Mouse (Mus musculus) liver, embryonic 12.5 days (tissue): ENCODE data around the gene Thap11. TPM values are rescaled to one million over a fixed set of nuclear protein-coding genes. Genes with fewer than 3 reads are reported as not detected.

ENCODE experiments used
- ATAC-seq: fragments of 200-750 bp; cut with Nextera tagmentation; 2 replicates; pipeline ENCODE4 v1.8.0; 2017; ENCODE audit warnings: moderate number of reproducible peaks, mild to moderate bottlenecking, moderate library complexity
- H3K27ac ChIP-seq: fragments of 300-500 bp; sonication (generic); 2 replicates; pipeline ENCODE4 v1.5.1; 2016; ENCODE audit warnings: mild to moderate bottlenecking
- H3K27me3 ChIP-seq: fragments of 300-500 bp; sonication (generic); replicated peaks from 2 replicates; pipeline ENCODE4 v1.6.1; 2016; ENCODE audit warnings: mild to moderate bottlenecking, moderate library complexity
- H3K36me3 ChIP-seq: fragments of 300-500 bp; sonication (generic); 2 replicates; pipeline ENCODE4 v1.6.1; 2016; ENCODE audit warnings: mild to moderate bottlenecking, moderate library complexity
- H3K4me1 ChIP-seq: fragments of 300-500 bp; sonication (generic); 2 replicates; pipeline ENCODE4 v1.6.1; 2016
- H3K4me2 ChIP-seq: fragments of 300-500 bp; sonication (generic); 2 replicates; pipeline ENCODE4 v1.6.1; 2016; ENCODE audit warnings: mild to moderate bottlenecking, moderate library complexity
- H3K4me3 ChIP-seq: fragments of 300-500 bp; sonication (generic); 2 replicates; pipeline ENCODE4 v1.5.1; 2016; ENCODE audit warnings: mild to moderate bottlenecking, moderate library complexity
- H3K9ac ChIP-seq: fragments of 300-500 bp; sonication (generic); 2 replicates; pipeline ENCODE4 v1.6.1; 2016; ENCODE audit warnings: mild to moderate bottlenecking, moderate library complexity
- H3K9me3 ChIP-seq: fragments of 300-500 bp; sonication (generic); replicated peaks from 2 replicates; pipeline ENCODE4 v1.6.1; 2016; ENCODE audit warnings: mild to moderate bottlenecking, moderate library complexity
- WGBS: fragments of 180-500 bp; shearing (Covaris S2); methylation state at CpG from one replicate; pipeline ENCODE4 v1.1.7; 2016; ENCODE audit not compliant: insufficient replicate concordance; 5-methylcytosine and 5-hydroxymethylcytosine counted together
- polyA plus RNA-seq: library from polyadenylated mRNA; unstranded; fragments of >200 nt; fragmentation: Nextera tagmentation; extraction: Ambion mirVana; gene quantifications from 2 replicates; pipeline ENCODE4 v1.2.1, GENCODE M21; 2016

The Thap11 gene
- 53.0 and 53.2 TPM in 2 replicates for polyA plus RNA-seq

DNA sequence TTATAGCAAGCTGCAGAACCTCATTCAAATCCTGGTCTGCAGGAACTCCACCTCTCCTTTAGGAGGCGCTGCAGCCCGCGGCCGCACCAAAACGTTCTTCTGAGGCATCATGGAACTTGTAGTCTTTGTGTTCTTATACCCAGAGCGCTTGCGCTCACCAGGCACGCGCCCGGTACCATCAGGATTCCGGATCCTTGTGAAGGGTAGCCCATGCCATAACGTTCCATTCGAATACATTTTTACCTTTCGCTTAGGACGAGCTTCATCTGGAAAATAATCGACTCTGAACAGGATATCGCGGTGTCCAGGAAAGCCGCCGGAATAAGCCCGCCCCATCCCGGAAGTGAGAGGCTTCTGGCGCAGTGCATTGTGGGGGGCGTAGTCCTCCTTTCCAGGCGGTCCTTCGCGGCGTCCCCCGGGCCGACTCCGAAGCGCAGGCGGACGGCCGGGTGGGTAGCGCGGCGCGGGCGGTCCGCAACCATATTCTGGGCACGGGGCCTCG is at the start of gene Thap11:
TSS of gene Thap11 (plus strand) at position 418 of the 502 bp plus-strand sequence.
- Histone ChIP-seq H3K27ac (peak within 1 kb of the TSS; percentile 91), H3K4me3 (peak within 1 kb of the TSS; percentile 87), H3K9ac (peak within 1 kb of the TSS; percentile 83), H3K9me3 (no peaks in the 10 kb centered on the region), H3K36me3 (peaks cover 13% of the 10 kb centered on the region), H3K4me2 (peak within 1 kb of the TSS; percentile 98), H3K27me3 (no peaks in the 10 kb centered on the region), H3K4me1 (peaks cover 66% of the 10 kb centered on the region)
- WGBS, result under 1% methylated on average over 43 of the region's 43 CpGs
- ATAC-seq, result peak; percentile 84

DNA sequence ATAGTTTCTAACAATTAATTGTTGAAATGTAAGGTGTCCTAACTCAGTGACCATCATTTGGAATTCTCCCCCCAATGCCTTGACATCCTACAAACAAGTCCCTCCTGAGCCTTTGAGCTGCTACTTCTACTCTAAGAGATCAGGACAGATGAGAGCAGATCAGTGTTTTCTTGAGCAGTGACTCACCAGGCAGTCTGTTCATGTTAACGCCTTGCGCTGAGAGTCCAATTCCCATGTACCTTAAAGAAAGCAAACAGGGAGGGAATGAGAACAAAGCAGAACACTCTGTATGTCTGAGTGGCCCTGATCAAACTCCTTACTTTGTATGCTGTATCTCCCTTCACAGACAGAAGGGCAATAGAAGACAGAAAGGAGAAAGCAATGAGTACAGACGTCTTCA is 49.6 kb upstream of the Thap11 start:
- Histone ChIP-seq H3K4me1 (peaks cover 95% of the 10 kb centered on the region), H3K9ac (peak overlapping the region; percentile 18; the same call in 1 of the 2 replicates), H3K9me3 (no peaks in the 10 kb centered on the region), H3K27ac (peak overlapping the region; percentile 76), H3K27me3 (no peaks in the 10 kb centered on the region), H3K4me3 (no peak overlapping the region), H3K36me3 (peaks cover 84% of the 10 kb centered on the region), H3K4me2 (0 out of 2 replicates have a peak overlapping the region, but pooled peaks have one; percentile 3)
- ATAC-seq, result no peak
- WGBS, result 75% methylated on average over 3 of the region's 3 CpGs

DNA sequence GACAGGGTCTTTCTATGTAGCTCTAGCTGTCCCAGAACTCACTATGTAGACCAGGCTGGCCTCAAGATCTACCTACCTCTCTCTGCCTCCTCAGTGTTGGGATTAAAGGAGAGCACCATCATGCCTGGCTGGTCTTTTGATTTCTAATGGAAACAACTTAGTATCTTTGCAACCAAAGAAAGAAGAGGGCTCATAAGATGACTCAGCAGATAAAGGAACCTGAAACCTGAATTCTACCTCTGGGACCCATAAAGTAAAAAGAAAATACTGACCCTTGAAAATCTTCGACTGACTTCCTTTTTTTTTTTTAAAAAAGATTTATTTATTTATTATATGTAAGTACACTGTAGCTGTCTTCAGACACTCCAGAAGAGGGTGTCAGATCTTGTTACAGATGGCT is 49.0 kb upstream of the Thap11 start:
- Histone ChIP-seq H3K9ac (0 out of 2 replicates have a peak overlapping the region, but pooled peaks have one; percentile 18), H3K27me3 (no peaks in the 10 kb centered on the region), H3K4me3 (no peak overlapping the region), H3K4me1 (peaks cover 95% of the 10 kb centered on the region), H3K4me2 (0 out of 2 replicates have a peak overlapping the region, but pooled peaks have one; percentile 3), H3K36me3 (peaks cover 84% of the 10 kb centered on the region), H3K9me3 (no peaks in the 10 kb centered on the region), H3K27ac (peak overlapping the region; percentile 76)
- ATAC-seq, result no peak
- 47% methylated on average over 1 of the region's 1 CpGs for WGBS

DNA sequence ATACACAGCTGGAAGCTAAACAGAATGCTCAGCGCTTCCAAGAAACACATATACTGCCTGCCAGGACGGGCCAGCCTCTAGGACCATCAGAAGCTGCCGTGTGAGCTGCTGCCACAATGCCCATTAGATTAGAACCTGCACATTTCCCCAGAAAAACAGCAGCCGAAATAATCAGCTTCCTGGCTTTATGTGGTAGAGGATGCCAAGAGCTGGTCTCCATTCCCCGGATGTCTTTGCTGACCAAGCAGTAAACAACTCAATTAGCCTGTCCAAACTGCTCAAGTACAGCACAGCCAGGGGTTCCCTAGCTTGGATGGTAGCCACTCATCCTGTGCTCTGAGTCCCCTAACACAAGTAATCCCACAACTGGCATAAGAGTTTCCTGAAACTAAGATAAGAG is 47.2 kb upstream of the Thap11 start:
- H3K27me3 ChIP-seq, result no peaks in the 10 kb centered on the region
- H3K4me2 ChIP-seq, result peak overlapping the region; percentile 17; the same call in 1 of the 2 replicates
- H3K27ac ChIP-seq, result peak overlapping the region; percentile 76
- ATAC-seq, result no peak
- H3K4me3 ChIP-seq, result no peak overlapping the region
- no peak overlapping the region for H3K9ac ChIP-seq
- 83% methylated on average over 5 of the region's 5 CpGs for WGBS
- peaks cover 95% of the 10 kb centered on the region for H3K36me3 ChIP-seq
- H3K4me1 ChIP-seq, result peaks cover 97% of the 10 kb centered on the region
- H3K9me3 ChIP-seq, result no peaks in the 10 kb centered on the region

DNA sequence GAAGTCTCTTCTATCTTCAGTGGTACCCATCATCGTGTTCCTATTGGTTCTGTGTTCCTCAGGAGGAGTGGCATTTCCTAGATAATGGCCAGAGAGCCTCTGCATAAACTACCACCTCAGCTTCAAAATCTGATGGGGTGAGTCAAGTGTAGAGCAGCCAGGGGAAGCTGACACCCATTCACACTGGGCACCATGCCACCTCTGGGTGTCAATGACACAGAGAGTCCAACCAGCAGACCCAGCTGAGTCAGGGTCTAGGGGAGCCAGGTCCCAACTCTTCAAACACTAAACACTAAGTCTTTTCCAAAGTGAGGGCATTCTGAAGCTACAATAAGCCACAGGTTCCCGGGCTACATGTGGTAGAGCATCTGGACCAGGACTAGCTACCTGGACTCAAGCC is 46.5 kb upstream of the Thap11 start:
- WGBS, result 78% methylated on average over 2 of the region's 2 CpGs
- H3K4me3 ChIP-seq, result no peak overlapping the region
- H3K27ac ChIP-seq, result peak overlapping the region; percentile 76
- H3K9me3 ChIP-seq, result no peaks in the 10 kb centered on the region
- peaks cover 97% of the 10 kb centered on the region for H3K4me1 ChIP-seq
- no peak for ATAC-seq
- H3K4me2 ChIP-seq, result peak overlapping the region; percentile 15
- H3K9ac ChIP-seq, result no peak overlapping the region
- no peaks in the 10 kb centered on the region for H3K27me3 ChIP-seq
- H3K36me3 ChIP-seq, result peaks cover 95% of the 10 kb centered on the region

DNA sequence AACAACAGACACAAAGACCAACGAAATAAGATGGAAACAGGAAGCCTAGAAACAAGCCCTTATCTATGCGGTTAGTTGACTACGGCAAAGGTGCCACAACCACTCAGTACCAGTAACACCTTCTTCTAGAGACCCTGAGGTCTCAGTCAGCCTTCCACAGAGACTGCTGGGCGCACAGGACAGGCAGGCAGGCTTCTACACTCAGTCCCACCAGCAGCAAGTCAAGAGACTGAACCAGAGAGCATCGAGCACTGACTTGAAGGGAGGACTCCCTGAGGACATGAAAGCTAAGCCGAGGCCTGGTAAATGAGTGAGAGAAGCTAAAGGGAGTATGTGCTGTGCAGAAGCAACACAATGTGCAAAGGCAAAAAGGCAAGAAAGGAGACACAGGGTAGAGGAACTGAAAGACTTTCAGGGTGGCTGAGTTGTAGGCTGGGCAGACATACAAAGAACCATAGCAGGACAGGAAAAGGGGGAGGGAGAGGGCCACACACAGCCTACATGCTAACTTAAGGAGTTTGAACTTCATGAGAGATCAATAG is 44.6 kb upstream of the Thap11 start:
- Histone ChIP-seq H3K36me3 (peaks cover 96% of the 10 kb centered on the region), H3K4me3 (peak overlapping the region; percentile 21)
- peak; percentile 11; the same call in 1 of the 2 replicates for ATAC-seq

DNA sequence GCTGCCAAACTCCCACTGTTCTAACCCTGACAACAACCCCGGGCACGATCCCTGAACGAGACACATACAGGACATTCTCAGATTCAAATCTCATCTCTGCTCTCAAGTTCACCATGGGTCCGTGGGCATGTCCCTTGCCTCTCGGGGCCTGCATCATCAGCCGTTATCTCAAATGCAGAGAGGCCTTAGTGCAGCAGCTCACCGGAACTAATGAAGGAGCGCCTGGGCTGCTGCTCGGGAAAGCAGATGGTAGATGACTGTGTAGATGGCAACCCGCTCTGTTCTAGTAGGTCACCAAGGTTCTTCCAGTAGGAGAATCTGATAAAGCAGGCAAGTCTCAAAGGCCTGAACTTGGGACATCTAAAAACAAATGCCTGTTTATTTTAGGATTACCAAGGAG is 43.9 kb upstream of the Thap11 start:
- peak overlapping the region; percentile 47 for H3K9ac ChIP-seq
- ATAC-seq, result peak; percentile 70

More for the DNA sequence above, 44.6 kb upstream of the Thap11 start:
- no peaks in the 10 kb centered on the region for H3K9me3 ChIP-seq
- WGBS, result 47% methylated on average over 6 of the region's 6 CpGs
- H3K4me1 ChIP-seq, result peaks cover 98% of the 10 kb centered on the region
- peak overlapping the region; percentile 49 for H3K4me2 ChIP-seq
- H3K27ac ChIP-seq, result peak overlapping the region; percentile 80
- peak overlapping the region; percentile 47 for H3K9ac ChIP-seq
- H3K27me3 ChIP-seq, result no peaks in the 10 kb centered on the region

DNA sequence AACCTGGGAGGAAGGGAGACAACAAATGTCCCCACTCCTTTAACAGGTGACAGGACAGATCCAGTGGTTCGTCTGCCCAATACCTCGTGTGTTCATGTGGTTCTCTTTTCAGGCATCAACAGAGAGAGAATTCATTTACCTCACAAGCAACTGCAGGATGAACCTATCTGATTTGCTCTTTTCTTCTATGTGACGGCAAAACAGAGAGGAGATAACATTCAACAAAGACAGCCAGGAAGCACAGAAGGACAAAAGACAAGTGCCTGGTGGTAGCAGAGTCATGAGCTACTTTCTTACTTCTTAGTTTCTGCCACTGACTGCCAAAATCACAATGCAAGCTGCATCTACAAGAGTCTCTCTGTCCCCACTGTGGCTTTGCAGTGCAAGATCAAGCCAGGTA is 43.4 kb upstream of the Thap11 start:
- H3K27ac ChIP-seq, result peak overlapping the region; percentile 80

More for the DNA sequence above, 43.9 kb upstream of the Thap11 start:
- peak overlapping the region; percentile 49 for H3K4me2 ChIP-seq
- WGBS, result 44% methylated on average over 10 of the region's 10 CpGs
- peak overlapping the region; percentile 80 for H3K27ac ChIP-seq
- no peaks in the 10 kb centered on the region for H3K27me3 ChIP-seq
- no peaks in the 10 kb centered on the region for H3K9me3 ChIP-seq
- peak overlapping the region; percentile 21 for H3K4me3 ChIP-seq
- H3K4me1 ChIP-seq, result peaks cover 98% of the 10 kb centered on the region
- H3K36me3 ChIP-seq, result peaks cover 96% of the 10 kb centered on the region

DNA sequence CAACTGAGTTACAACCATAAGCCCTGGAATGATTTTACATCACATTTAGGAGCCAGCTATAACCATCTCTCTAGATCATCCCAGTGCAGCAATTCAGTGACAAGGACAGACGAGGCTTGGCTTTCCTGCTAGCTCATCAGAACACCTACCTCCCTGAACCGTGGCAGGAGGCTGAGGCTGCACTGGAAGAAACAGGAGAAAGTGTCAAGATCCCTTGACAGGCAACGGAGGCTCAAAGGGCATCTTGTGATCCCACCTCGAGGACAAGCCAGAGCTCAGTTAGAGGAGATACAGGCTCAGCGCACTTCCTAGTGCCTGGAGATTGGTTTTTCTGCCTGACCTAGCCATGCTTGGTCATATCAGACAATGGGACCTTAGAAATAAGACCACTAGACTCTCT is 42.4 kb upstream of the Thap11 start:
- Histone ChIP-seq H3K4me2 (peak overlapping the region; percentile 49), H3K4me3 (peak overlapping the region; percentile 21; the same call in 1 of the 2 replicates), H3K4me1 (peaks cover 97% of the 10 kb centered on the region), H3K36me3 (peaks cover 93% of the 10 kb centered on the region), H3K27me3 (no peaks in the 10 kb centered on the region), H3K9ac (peak overlapping the region; percentile 47), H3K27ac (peak overlapping the region; percentile 80), H3K9me3 (no peaks in the 10 kb centered on the region)
- 82% methylated on average over 5 of the region's 5 CpGs for WGBS
- ATAC-seq, result no peak

More for the DNA sequence above, 43.4 kb upstream of the Thap11 start:
- H3K9ac ChIP-seq, result peak overlapping the region; percentile 47
- H3K9me3 ChIP-seq, result no peaks in the 10 kb centered on the region
- peaks cover 97% of the 10 kb centered on the region for H3K4me1 ChIP-seq
- peak overlapping the region; percentile 49 for H3K4me2 ChIP-seq
- H3K4me3 ChIP-seq, result peak overlapping the region; percentile 21
- ATAC-seq, result no peak
- 51% methylated on average over 3 of the region's 3 CpGs for WGBS
- H3K36me3 ChIP-seq, result peaks cover 95% of the 10 kb centered on the region
- H3K27me3 ChIP-seq, result no peaks in the 10 kb centered on the region

DNA sequence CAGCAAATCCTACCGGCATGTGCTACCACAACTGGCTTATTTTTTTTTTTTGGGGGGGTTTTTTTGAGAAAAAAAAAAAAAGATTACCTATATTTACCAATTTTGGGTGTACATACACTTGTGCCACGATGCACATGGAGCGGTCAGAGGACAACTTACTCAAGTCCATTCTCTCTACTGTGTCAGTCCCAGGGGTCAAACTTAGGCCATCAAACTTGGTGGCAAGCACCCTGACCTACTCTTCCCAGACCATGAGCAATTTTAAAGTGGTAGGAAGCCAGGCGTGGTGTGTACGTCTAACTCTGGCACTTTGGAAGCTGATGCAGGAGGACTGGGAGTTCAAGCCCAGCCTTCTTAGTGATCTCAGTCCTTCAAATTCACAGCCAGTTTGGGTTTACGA is 41.7 kb upstream of the Thap11 start:
- WGBS, result 91% methylated on average over 6 of the region's 6 CpGs
- Histone ChIP-seq H3K4me2 (peak overlapping the region; percentile 49), H3K4me1 (peaks cover 97% of the 10 kb centered on the region), H3K9ac (peak overlapping the region; percentile 47; the same call in 1 of the 2 replicates), H3K27ac (peak overlapping the region; percentile 80), H3K36me3 (peaks cover 93% of the 10 kb centered on the region), H3K9me3 (no peaks in the 10 kb centered on the region), H3K27me3 (no peaks in the 10 kb centered on the region), H3K4me3 (0 out of 2 replicates have a peak overlapping the region, but pooled peaks have one; percentile 2)
- ATAC-seq, result no peak

DNA sequence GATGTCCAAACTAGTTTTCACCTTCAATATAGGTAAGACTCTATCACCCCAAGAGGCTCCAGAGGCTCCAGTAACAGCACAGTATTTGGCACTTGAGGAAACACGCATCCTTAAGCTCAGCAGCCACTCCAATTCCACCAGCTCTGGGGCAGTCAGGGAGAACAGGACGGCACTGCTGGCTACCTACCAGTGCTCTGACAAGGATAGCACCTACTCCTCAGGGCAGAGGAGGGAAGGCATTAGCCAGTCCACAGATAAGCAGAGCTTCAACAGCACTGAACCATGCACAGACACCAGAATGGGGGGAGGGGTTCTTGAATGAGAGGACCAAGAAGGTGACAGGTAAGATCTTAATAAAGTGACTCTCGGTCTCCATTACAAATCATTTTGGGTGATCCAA is 35.3 kb upstream of the Thap11 start:
- H3K36me3 ChIP-seq, result peaks cover 94% of the 10 kb centered on the region
- ATAC-seq, result peak; percentile 34; the same call in 1 of the 2 replicates
- H3K9ac ChIP-seq, result peak overlapping the region; percentile 73
- peak overlapping the region; percentile 40 for H3K4me3 ChIP-seq
- H3K4me2 ChIP-seq, result peak overlapping the region; percentile 75
- peak overlapping the region; percentile 97 for H3K27ac ChIP-seq
- peaks cover 95% of the 10 kb centered on the region for H3K4me1 ChIP-seq
- no peaks in the 10 kb centered on the region for H3K9me3 ChIP-seq
- no peaks in the 10 kb centered on the region for H3K27me3 ChIP-seq
- WGBS, result 56% methylated on average over 3 of the region's 3 CpGs

DNA sequence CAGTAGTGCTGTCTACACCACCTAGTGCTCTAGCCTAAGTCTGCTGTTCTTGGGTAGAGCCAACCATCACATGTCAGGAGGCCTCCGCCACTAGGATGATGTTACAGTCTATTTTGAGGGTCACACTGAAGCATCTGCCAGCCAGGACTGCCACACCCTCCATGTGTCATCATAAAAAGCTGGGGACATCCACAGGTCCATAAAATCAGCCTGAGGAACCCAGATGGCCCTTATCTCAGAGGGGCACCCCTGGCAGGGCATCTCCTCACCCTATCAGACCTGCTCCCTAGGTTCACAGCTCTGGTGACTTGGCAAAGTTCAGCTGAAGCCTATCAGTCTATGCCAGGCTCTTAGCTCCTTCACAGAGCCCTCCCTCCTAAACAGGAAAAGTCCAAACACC is 34.0 kb upstream of the Thap11 start:
- no peaks in the 10 kb centered on the region for H3K9me3 ChIP-seq
- H3K4me3 ChIP-seq, result peak overlapping the region; percentile 97
- peak overlapping the region; percentile 73 for H3K9ac ChIP-seq
- peak overlapping the region; percentile 75 for H3K4me2 ChIP-seq
- peak; percentile 97 for ATAC-seq
- WGBS, result 14% methylated on average over 1 of the region's 1 CpGs
- no peaks in the 10 kb centered on the region for H3K27me3 ChIP-seq
- H3K4me1 ChIP-seq, result peaks cover 95% of the 10 kb centered on the region
- H3K27ac ChIP-seq, result peak overlapping the region; percentile 97
- H3K36me3 ChIP-seq, result peaks cover 94% of the 10 kb centered on the region
